Mouse (Mus musculus): ENCODE measurements around the gene Lrrc8c.
A peak's percentile ranks its signal among the peaks of the same experiment; 100 is the strongest.

DNA sequence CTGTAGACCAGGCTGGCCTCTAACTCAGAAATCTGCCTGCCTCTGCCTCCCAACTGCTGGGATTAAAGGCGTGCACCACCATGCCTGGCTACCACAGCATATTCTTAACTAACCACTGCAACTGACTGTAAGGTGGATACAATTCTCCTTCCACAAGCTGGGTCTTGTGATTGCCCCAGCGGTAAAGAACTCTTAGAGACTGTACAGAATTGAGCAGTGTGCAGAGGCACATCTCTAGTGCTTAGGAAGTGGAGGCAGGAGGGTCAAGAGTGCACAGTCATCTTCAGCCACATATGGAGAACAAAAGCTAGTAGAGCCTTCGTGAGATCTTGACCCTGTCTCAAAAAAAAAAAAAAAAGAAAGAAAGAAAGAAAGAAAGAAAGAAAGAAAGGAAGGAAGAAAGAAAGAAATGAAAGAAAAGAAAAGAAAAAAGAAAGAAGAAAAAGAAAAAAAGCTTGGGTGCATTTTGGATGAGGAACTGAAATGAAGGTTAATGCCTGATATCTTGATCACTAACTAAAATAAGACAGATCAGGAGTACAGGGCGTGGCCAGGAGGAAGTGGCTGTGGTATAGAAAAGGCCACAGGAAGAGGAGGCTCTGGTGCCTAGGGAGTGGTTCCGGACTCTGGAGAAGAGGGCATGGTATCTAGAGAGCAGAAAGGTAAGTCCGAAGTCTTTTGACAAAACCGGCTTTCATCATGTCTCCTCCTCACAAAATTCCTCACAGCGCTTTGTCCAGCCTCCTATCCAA lies 131.7 kb downstream of the Lrrc8c start:
- TF ChIP-seq CTCF (IDR thresholded peaks at IDR 0.05 in 2 of 3, conservative IDR thresholded peaks at IDR 0.05 in 1 of 3; ENCODE audit: control insufficient read depth in 1 of 3, insufficient read depth in 1 of 3, low read depth in 2 of 3, low read length in 3 of 3, poor library complexity in 1 of 3, severe bottlenecking in 1 of 3) = no peak
- TF ChIP-seq TAL1 (IDR thresholded peaks at IDR 0.05; ENCODE audit: low read length) = no peak
- no peak for TF ChIP-seq POLR2AphosphoS2 (IDR thresholded peaks at IDR 0.05; ENCODE audit: low read length)
- TF ChIP-seq EP300 (IDR thresholded peaks at IDR 0.05; ENCODE audit: low read depth in 1 of 2, low read length in 2 of 2) = peak; percentile 70 to 79
- peak; percentile 48 to 73; a peak in 3 of 4 replicates for TF ChIP-seq POLR2A (IDR thresholded peaks at IDR 0.05; ENCODE audit: control insufficient read depth in 1 of 2, insufficient read depth in 1 of 2, low read depth in 1 of 2, low read length in 2 of 2, poor library complexity in 1 of 2)
- 0 out of 2 replicates have a peak, but pooled peaks have one; percentile 46 for TF ChIP-seq RCOR1 (IDR thresholded peaks at IDR 0.05; ENCODE audit: low read depth, low read length)
- 0 out of 2 replicates have a peak, but pooled peaks have one; percentile 23 for TF ChIP-seq TCF12 (IDR thresholded peaks at IDR 0.05; ENCODE audit: low read depth, low read length)
- TF ChIP-seq ZNF384 (IDR thresholded peaks at IDR 0.05; ENCODE audit: low read depth, low read length) = peak; percentile 77
- peak; percentile 77 for TF ChIP-seq GATA1 (IDR thresholded peaks at IDR 0.05; ENCODE audit: low read depth, low read length)
- TF ChIP-seq ZC3H11A (IDR thresholded peaks at IDR 0.05; ENCODE audit: low read depth, low read length) = no peak
- peak; percentile 40; the same call in 1 of the 2 replicates for TF ChIP-seq NELFE (IDR thresholded peaks at IDR 0.05; ENCODE audit: low read depth, low read length)
- no peak for TF ChIP-seq MAZ (IDR thresholded peaks at IDR 0.05; ENCODE audit: low read depth, low read length)

All from MEL (cell line).